Mouse (Mus musculus): Measurements from ENCODE around the gene Ramp1. TPM values are rescaled to one million over a fixed set of nuclear protein-coding genes. Genes with fewer than 3 reads are reported as not detected.
A peak's percentile ranks its signal among the peaks of the same experiment; 100 is the strongest.

The Ramp1 gene
- polyA plus RNA-seq, 1 experiment from 2014 or later: 20.2 TPM

DNA sequence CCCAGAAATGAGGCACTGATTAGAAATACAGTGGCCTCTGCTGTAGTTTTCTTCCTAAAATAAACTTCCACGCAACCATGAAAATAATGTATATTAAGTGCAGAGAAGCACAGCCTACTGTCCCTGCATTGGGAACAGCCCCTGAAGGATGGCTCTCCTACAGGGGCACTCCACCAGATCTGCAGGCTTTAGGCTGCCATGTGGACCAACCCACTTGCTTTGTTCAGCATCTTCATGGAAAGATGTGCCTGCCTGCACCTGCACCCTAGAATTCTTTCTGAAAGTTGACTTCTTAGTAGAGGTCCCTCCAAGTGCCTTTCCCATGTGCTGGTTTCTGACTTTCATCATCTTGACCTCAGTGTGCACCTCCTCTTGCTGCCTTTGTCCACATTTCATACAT, 35.6 kb downstream of the Ramp1 start:
- Histone ChIP-seq H3K36me3 (no peaks in the 10 kb centered on the region), H3K4me1 (replicated peaks) (peaks cover 66% of the 10 kb centered on the region), H3K27me3 (replicated peaks) (no peaks in the 10 kb centered on the region), H3K9me3 (replicated peaks) (no peaks in the 10 kb centered on the region), H3K4me3 (no peak overlapping the region), H3K27ac (ENCODE audit: poor library complexity, severe bottlenecking) (peak overlapping the region; percentile 67), H3K9ac (no peak overlapping the region), H3K4me2 (no peak overlapping the region)
- 81% methylated on average over 1 of the region's 1 CpGs for WGBS
- ATAC-seq (ENCODE audit: insufficient number of reproducible peaks, low FRiP score): no peak

DNA sequence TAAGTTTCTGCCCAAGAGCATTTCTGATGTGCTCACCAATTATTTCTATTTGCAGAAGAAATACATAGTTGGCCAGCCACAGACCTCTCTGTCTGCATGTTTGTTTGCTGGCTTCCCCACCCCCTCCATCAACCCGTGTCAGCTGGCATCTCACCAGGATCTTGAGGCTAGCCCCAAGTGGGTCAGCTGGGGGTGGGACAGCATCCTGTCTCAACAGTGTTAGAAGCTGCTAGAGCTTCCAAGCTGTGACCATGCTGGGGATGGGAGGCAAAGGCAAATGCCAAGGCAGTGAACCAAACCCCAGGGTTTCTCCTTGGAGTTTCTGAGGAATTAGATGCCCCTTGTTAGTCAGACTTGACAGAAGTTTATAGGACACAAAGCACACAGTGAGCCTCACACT, 36.4 kb downstream of the Ramp1 start:
- Histone ChIP-seq H3K36me3 (no peaks in the 10 kb centered on the region), H3K9ac (no peak overlapping the region), H3K27me3 (replicated peaks) (no peaks in the 10 kb centered on the region), H3K9me3 (replicated peaks) (no peaks in the 10 kb centered on the region), H3K4me3 (no peak overlapping the region), H3K27ac (ENCODE audit: poor library complexity, severe bottlenecking) (peak overlapping the region; percentile 97), H3K4me2 (no peak overlapping the region), H3K4me1 (replicated peaks) (peaks cover 59% of the 10 kb centered on the region)
- ATAC-seq (ENCODE audit: insufficient number of reproducible peaks, low FRiP score): no peak
- WGBS: 22% methylated on average over 1 of the region's 1 CpGs

DNA sequence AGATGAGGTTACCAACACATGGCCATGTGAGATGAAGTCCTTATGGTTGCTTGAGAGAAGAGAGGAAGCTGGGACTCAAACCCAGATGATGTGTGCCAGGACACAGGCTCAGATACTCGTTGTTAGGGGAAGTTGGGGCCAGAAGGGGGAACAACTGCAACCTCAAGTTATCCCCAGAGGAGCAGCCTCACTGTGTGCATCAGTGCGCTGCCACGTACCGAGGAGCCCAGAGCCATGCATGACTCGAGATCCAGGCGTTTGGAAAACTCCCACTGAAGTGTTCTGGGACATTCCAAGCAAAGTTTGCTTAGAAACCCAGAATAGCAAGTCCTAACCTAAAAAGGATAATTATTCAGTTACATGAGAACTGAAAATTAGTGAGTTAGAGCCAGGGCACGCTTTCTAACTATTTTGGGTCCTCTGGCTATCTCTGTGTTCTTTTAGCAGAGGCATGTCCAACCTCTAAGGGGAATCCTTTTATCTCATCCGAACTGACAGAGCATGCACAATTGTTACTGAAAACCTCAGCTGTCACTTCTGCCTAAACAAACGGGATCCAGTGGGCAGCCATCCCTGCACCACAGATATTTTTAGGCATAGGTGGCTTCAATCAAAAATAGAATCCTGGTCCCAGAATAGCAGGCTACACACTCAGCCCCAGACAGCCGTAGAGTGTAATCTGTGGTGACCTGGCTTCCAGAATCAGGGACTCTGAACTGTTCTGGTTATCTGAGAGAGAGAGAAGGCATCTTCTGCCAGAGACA, 37.1 kb downstream of the Ramp1 start:
- Histone ChIP-seq H3K4me2 (peak overlapping the region; percentile 32), H3K4me3 (no peak overlapping the region), H3K9ac (peak overlapping the region; percentile 21; the same call in 1 of the 2 replicates), H3K27ac (ENCODE audit: poor library complexity, severe bottlenecking) (peak overlapping the region; percentile 97), H3K27me3 (replicated peaks) (no peaks in the 10 kb centered on the region), H3K36me3 (no peaks in the 10 kb centered on the region), H3K4me1 (replicated peaks) (peaks cover 52% of the 10 kb centered on the region), H3K9me3 (replicated peaks) (no peaks in the 10 kb centered on the region)
- ATAC-seq (ENCODE audit: insufficient number of reproducible peaks, low FRiP score): peak; percentile 56; the same call in 1 of the 2 replicates
- WGBS: 24% methylated on average over 10 of the region's 10 CpGs

DNA sequence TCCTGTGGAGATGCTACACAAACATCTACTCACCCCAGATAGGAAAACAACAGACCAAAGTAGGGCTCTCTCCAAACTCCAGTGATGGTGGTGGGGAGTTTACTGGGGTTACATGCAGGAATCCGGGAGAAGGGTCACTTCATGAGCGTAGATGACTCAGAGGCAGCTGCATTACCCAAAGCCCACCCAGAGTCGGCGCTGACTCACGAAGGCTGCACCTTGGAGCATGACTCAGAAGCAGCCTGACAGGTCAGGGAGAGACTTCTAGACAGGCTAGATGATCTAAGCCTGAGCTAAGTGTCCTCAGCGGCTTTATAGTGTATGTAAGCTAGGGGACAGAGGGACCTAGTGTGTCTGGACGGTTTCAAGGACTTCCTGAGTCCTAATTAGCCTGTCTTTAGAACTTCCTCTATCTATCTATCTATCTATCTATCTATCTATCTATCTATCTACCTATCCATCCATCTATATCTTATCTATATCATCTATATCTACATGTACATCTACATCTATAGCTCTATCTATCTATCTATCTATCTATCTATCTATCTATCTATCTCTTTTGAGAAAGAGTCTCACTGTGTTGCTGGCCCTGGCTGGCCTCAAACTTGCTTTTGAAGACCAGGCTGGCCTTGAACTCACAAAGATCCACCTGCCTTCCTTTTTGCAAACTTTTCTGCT, 40.2 kb downstream of the Ramp1 start:
- Histone ChIP-seq H3K4me3 (no peak overlapping the region), H3K9me3 (replicated peaks) (no peaks in the 10 kb centered on the region), H3K9ac (no peak overlapping the region), H3K27me3 (replicated peaks) (no peaks in the 10 kb centered on the region), H3K4me2 (no peak overlapping the region), H3K4me1 (replicated peaks) (peaks cover 30% of the 10 kb centered on the region), H3K36me3 (no peaks in the 10 kb centered on the region), H3K27ac (ENCODE audit: poor library complexity, severe bottlenecking) (no peak overlapping the region)
- 73% methylated on average over 7 of the region's 7 CpGs for WGBS
- ATAC-seq (ENCODE audit: insufficient number of reproducible peaks, low FRiP score): no peak

DNA sequence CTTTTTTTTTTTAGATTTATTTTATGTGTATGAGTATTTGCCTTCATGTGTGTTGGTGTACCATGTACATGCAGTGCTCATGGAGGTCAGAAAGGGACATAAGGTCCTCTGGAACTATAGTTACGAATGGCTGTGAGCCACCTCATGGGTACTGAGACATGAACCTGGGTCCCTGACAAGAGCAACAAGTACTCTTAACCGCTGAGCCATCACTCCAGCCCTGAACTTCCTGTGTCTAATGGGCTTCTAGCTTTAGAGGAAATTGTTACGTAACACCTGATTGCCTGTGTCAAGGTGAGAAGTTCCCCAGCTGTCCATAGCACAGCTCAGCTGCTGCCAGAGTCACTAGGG, 40.7 kb downstream of the Ramp1 start:
- 77% methylated on average over 3 of the region's 3 CpGs for whole genome bisulfite sequencing
- Histone ChIP-seq H3K9ac (no peak overlapping the region), H3K4me3 (no peak overlapping the region), H3K4me2 (no peak overlapping the region), H3K9me3 (replicated peaks) (no peaks in the 10 kb centered on the region), H3K27ac (ENCODE audit: poor library complexity, severe bottlenecking) (no peak overlapping the region), H3K36me3 (no peaks in the 10 kb centered on the region), H3K27me3 (replicated peaks) (no peaks in the 10 kb centered on the region), H3K4me1 (replicated peaks) (peaks cover 25% of the 10 kb centered on the region)
- ATAC-seq (ENCODE audit: insufficient number of reproducible peaks, low FRiP score): no peak

DNA sequence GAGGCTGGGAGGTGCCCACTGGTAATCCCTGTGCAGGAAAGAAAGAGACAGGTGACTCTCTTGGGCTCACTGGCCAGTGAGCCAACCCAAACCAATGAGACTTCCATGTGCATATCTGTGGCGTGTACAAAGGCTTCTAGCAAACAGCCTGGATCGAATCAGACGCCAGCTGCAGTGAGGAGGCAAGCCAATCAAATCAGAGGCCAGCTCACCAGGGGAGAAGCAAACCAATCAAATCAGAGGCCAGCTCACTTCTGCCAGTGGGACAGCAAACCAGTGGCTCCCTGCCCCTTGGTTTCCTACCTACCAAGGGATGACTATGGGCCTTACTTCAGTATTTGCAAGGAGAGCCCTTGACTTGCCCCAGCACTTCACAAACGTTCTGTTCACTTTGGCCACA, 46.9 kb downstream of the Ramp1 start:
- no peaks in the 10 kb centered on the region for H3K9me3 ChIP-seq (replicated peaks)
- no peak overlapping the region for H3K9ac ChIP-seq
- no peak overlapping the region for H3K4me2 ChIP-seq
- no peaks in the 10 kb centered on the region for H3K36me3 ChIP-seq
- H3K27me3 ChIP-seq (replicated peaks): no peaks in the 10 kb centered on the region
- no peak overlapping the region for H3K4me3 ChIP-seq
- 71% methylated on average over 4 of the region's 4 CpGs for WGBS
- H3K27ac ChIP-seq (ENCODE audit: poor library complexity, severe bottlenecking): no peak overlapping the region
- H3K4me1 ChIP-seq (replicated peaks): peaks cover 15% of the 10 kb centered on the region
- no peak for ATAC-seq (ENCODE audit: insufficient number of reproducible peaks, low FRiP score)

DNA sequence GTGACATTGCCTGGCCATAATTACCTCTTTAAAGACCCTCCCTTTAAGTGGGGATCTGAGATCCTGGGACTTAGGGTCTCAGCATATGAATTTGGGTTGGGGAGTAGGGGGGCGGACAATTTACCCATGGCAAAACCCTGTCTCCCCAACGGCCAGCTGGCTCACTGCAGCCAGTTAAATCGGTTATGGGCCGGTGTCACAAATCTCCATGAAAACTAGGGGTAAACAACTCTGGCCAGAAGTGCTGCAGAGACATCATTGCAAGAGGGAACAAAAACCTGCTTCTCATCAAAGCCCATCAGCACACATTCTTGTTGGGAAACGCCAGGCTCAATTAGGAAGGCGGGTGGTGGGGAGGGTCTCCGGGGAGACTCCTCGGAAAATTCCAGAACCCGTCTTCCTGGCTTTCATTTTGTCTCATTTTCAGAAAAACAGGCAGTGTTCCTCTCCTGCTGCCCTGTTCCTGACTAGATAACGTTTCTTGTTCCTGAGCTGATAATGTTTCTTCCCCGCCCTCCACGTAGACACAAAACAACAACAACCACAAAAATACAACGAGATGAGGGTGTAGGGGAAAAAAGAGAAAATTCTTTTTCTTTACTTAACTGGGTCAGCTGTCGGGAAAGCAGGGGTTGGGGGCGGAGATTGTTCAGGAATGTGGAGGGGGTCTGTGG, 47.9 kb downstream of the Ramp1 start:
- WGBS: 37% methylated on average over 15 of the region's 15 CpGs
- H3K9me3 ChIP-seq (replicated peaks): no peaks in the 10 kb centered on the region
- 0 out of 2 replicates have a peak overlapping the region, but pooled peaks have one; percentile 19 for H3K27ac ChIP-seq (ENCODE audit: poor library complexity, severe bottlenecking)
- 0 out of 2 replicates have a peak overlapping the region, but pooled peaks have one; percentile 22 for H3K9ac ChIP-seq
- no peak overlapping the region for H3K4me2 ChIP-seq
- H3K4me1 ChIP-seq (replicated peaks): peaks cover 15% of the 10 kb centered on the region
- no peak for ATAC-seq (ENCODE audit: insufficient number of reproducible peaks, low FRiP score)
- H3K36me3 ChIP-seq: no peaks in the 10 kb centered on the region
- no peaks in the 10 kb centered on the region for H3K27me3 ChIP-seq (replicated peaks)
- H3K4me3 ChIP-seq: no peak overlapping the region

DNA sequence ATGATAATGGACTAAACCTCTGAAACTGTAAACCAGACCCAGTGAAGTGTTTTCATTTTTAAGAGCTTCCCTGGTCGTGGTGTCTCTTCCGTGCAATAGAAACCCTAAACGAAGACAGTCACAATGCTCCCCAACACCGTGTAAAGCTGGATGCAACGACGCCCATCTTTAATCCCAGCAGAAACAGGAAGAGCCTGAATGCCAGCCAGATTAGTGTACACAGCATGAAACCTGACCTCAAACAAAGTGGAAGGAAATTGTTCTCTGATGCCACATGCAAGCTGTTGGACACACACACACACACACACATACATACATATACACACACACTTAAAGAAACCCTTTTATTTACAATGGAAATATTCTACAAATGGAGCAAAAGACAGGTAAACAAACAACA, 51.5 kb downstream of the Ramp1 start:
- Histone ChIP-seq H3K9me3 (replicated peaks) (no peaks in the 10 kb centered on the region), H3K27me3 (replicated peaks) (no peaks in the 10 kb centered on the region), H3K4me1 (replicated peaks) (peaks cover 15% of the 10 kb centered on the region), H3K9ac (no peak overlapping the region), H3K4me3 (no peak overlapping the region), H3K27ac (ENCODE audit: poor library complexity, severe bottlenecking) (no peak overlapping the region), H3K4me2 (no peak overlapping the region), H3K36me3 (no peaks in the 10 kb centered on the region)
- no peak for ATAC-seq (ENCODE audit: insufficient number of reproducible peaks, low FRiP score)
- WGBS: 74% methylated on average over 6 of the region's 6 CpGs

DNA sequence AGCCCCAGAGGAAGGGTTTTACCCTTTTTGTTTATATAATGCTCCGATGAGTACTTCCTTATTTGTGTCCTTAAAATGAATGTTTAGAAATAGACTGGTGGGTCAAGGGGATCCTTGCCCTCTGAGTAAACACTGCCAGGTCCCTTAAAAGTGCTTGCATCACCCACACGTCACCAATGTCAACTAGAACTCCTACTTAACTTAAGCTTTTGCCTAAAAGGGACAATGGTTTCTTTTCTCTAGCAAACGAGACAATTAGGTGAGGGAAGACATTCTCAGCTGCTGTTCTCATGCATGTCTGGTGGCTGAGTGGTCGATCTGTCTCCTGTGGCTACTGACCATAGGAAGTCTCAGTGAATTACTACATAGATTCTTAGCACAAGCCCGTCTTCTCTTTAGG, 52.3 kb downstream of the Ramp1 start:
- H3K4me3 ChIP-seq: no peak overlapping the region
- H3K9me3 ChIP-seq (replicated peaks): no peaks in the 10 kb centered on the region
- no peak for ATAC-seq (ENCODE audit: insufficient number of reproducible peaks, low FRiP score)
- H3K4me1 ChIP-seq (replicated peaks): peaks cover 13% of the 10 kb centered on the region
- no peak overlapping the region for H3K27ac ChIP-seq (ENCODE audit: poor library complexity, severe bottlenecking)
- H3K36me3 ChIP-seq: no peaks in the 10 kb centered on the region
- H3K4me2 ChIP-seq: no peak overlapping the region
- WGBS: 55% methylated on average over 5 of the region's 5 CpGs
- H3K9ac ChIP-seq: no peak overlapping the region
- no peaks in the 10 kb centered on the region for H3K27me3 ChIP-seq (replicated peaks)

DNA sequence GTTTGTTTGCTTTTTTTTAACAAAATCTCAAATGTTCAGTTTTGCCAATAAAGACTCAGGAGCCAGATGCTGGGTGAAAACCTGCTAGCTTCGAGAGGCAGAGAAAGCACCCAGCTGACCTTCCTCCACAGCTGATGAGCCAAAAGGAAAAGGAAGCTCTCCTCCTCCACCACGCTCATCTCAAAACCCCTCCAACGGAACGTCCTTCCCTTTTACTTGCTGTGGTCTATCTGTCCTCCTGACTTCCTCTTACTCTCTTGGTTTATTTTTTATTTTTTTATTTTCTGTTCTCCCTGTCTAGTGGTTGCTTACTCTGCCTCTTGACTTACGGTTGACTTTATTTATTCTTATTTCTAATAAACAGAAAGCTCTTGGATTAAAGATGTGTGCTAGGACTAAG, 55.8 kb downstream of the Ramp1 start:
- Histone ChIP-seq H3K27ac (ENCODE audit: poor library complexity, severe bottlenecking) (no peak overlapping the region), H3K9ac (no peak overlapping the region), H3K4me2 (no peak overlapping the region), H3K4me3 (no peak overlapping the region), H3K4me1 (replicated peaks) (0 out of 2 replicates have a peak, but pooled peaks cover 3% of the 10 kb centered on the region), H3K36me3 (no peaks in the 10 kb centered on the region), H3K27me3 (replicated peaks) (no peaks in the 10 kb centered on the region), H3K9me3 (replicated peaks) (no peaks in the 10 kb centered on the region)
- no peak for ATAC-seq (ENCODE audit: insufficient number of reproducible peaks, low FRiP score)
- 55% methylated on average over 5 of the region's 5 CpGs for WGBS

DNA sequence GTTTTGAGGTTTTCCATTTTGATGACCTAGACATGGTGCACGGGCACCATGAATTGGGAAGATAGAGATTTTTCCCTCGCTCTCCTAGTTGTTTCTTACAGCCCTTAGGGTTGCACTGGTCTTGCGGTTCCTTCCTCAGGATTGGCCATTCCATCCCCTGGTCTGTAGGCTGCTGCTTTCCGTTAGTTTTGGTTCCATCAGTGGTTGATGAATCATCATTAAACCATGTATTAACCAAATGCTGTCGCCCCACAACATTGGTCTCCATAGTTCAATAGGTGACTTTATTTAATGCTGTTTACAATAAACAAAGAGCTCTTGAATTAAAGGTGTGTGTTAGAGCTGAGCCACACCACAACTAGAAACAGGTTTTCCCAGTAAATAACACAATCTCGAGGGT, 58.1 kb downstream of the Ramp1 start:
- Histone ChIP-seq H3K9me3 (replicated peaks) (no peaks in the 10 kb centered on the region), H3K27me3 (replicated peaks) (no peaks in the 10 kb centered on the region), H3K36me3 (no peaks in the 10 kb centered on the region), H3K4me1 (replicated peaks) (0 out of 2 replicates have a peak, but pooled peaks cover 3% of the 10 kb centered on the region), H3K4me2 (no peak overlapping the region), H3K27ac (ENCODE audit: poor library complexity, severe bottlenecking) (no peak overlapping the region), H3K9ac (no peak overlapping the region), H3K4me3 (no peak overlapping the region)
- no peak for ATAC-seq (ENCODE audit: insufficient number of reproducible peaks, low FRiP score)
- 78% methylated on average over 6 of the region's 6 CpGs for WGBS
